Mouse (Mus musculus) stomach, postnatal 0 days (tissue): ENCODE data around the gene Gm9918.

ENCODE experiments used
- CTCF ChIP-seq: IDR thresholded peaks from 2 replicates; pipeline ENCODE4 v1.5.1; 2016; ENCODE audit warnings: antibody characterized with exemption, low read depth, mild to moderate bottlenecking, moderate library complexity
- EP300 ChIP-seq: optimal IDR thresholded peaks from 2 replicates; pipeline ENCODE3; 2016; ENCODE audit warnings: antibody characterized with exemption

DNA sequence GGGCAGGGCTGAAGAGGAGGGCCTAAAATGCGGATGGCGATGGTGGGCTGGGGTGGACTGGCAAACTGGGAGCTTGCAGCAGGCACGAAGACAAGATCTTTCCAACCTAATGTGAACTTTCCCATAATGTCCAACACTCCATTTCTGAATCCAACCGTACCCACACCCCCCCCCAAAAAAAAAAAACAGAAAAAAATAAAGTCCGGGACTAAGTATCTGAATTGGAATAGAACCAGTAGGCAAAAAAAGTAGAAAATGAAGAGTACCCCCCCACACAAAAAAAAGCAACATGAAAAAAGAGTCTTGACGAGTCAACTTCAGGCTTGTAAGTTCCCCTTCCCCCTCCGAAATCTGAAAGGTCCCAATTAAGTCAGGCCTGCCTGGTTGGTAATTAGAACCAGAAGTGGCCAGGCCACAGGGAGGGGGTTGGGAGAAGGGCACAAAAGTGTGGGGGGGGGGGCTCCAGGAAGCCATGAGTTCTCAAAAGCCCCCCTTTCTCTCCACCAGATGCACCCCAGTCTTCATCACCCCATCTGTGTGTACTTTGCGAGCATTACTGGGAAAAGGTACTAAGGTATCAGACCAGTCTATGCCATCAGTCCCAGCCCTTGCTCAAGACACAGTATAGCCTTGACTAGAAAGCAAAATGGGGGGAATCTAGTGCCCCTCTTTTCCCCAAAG, 22.1 kb upstream of the Gm9918 start:
- no peak for TF ChIP-seq CTCF
- TF ChIP-seq EP300, result no peak
